8 mouse cellular contexts compared by ENCODE assay signal in the genomic region with DNA sequence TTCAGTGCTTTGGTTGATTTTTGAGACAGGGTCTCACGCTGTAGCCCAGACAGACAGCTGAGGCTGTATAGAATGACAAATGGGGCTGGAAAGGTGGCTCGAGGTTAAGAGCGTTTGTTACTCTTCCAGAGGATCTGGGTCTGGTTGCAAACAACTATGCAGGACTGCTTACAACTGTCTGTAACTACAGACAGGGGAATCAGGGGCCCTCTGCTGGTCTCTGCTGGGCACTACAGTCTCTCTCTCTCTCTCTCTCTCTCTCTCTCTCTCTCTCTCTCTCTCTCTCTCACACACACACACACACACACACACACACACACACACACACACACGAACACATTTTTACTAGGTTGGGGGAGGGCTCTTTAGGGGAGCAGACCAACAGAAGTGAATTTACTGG. TPM values are rescaled to one million over a fixed set of nuclear protein-coding genes. Genes with fewer than 3 reads are reported as not detected.
A peak's percentile ranks its signal among the peaks of the same experiment; 100 is the strongest.
DNase-seq lines count a peak whose midpoint lies in the region; ATAC-seq and TF ChIP-seq lines count a peak whose summit lies in the region.

No protein-coding gene starts in this region.

- DNase-seq in layer of hippocampus, postnatal 10 days (ENCODE audit: low spot score in 2 of 2) = peak; percentile 49 to 67
- DNase-seq in layer of hippocampus, adult 11-12 months (ENCODE audit: low spot score) = no peak
- peak; percentile 57 for DNase-seq in adrenal gland, postnatal 10 days
- peak; percentile 69 for DNase-seq in embryonic facial prominence, embryonic 14.5 days (ENCODE audit: low spot score)
- DNase-seq in liver, postnatal 0 days = peak; percentile 64
- DNase-seq in right cerebral cortex, postnatal 4 days = peak; percentile 61

- no peak overlapping the region for H3K9ac ChIP-seq in ES-Bruce4 (ENCODE audit: low read depth, poor library complexity, severe bottlenecking)
- no peak overlapping the region for H3K9ac ChIP-seq in embryonic facial prominence, embryonic 14.5 days (ENCODE audit: low read depth, low read length)
- H3K9ac ChIP-seq in liver, postnatal 0 days (replicated peaks) = no peak overlapping the region

- no peaks in the 10 kb centered on the region; the same call in 1 of the 2 replicates for H3K36me3 ChIP-seq in ES-Bruce4 (ENCODE audit: control insufficient read depth, insufficient read depth, low read length, poor library complexity, severe bottlenecking)
- H3K36me3 ChIP-seq in embryonic facial prominence, embryonic 14.5 days (ENCODE audit: control insufficient read depth, insufficient read depth, low read length) = peaks cover 19% of the 10 kb centered on the region
- peaks cover 7% of the 10 kb centered on the region; the same call in 1 of the 2 replicates for H3K36me3 ChIP-seq in liver, postnatal 0 days (replicated peaks; ENCODE audit: insufficient read depth, low read length)

- no peaks in the 10 kb centered on the region for H3K9me3 ChIP-seq in ES-Bruce4 (replicated peaks; ENCODE audit: control insufficient read depth, insufficient read depth, low read length, poor library complexity, severe bottlenecking)
- no peaks in the 10 kb centered on the region for H3K9me3 ChIP-seq in embryonic facial prominence, embryonic 14.5 days (ENCODE audit: control insufficient read depth, low read length)
- no peaks in the 10 kb centered on the region for H3K9me3 ChIP-seq in liver, postnatal 0 days (ENCODE audit: low read length)

- no peak for TF ChIP-seq POLR2A in ES-Bruce4 (IDR thresholded peaks at IDR 0.05; ENCODE audit: insufficient read depth, low read length)

- H3K27ac ChIP-seq in ES-Bruce4 (ENCODE audit: insufficient read depth, low read length) = no peak overlapping the region
- no peak overlapping the region for H3K27ac ChIP-seq in embryonic facial prominence, embryonic 14.5 days (replicated peaks; ENCODE audit: low read depth, low read length)
- no peak overlapping the region for H3K27ac ChIP-seq in liver, postnatal 0 days (ENCODE audit: low read depth)

- 5% methylated on average over 4 of the region's 4 CpGs for WGBS in embryonic facial prominence, embryonic 14.5 days
- 3% methylated on average over 4 of the region's 4 CpGs for WGBS in liver, postnatal 0 days (ENCODE audit: insufficient replicate concordance)

- peak; percentile 43 for TF ChIP-seq CTCF in ES-Bruce4 (IDR thresholded peaks at IDR 0.05; ENCODE audit: low read depth, low read length)
- TF ChIP-seq CTCF in liver, postnatal 0 days (IDR thresholded peaks at IDR 0.05; ENCODE audit: low read depth) = peak; percentile 75

- no peaks in the 10 kb centered on the region for H3K27me3 ChIP-seq in ES-Bruce4 (ENCODE audit: control insufficient read depth, insufficient read depth, low read length, poor library complexity, severe bottlenecking)
- no peaks in the 10 kb centered on the region for H3K27me3 ChIP-seq in embryonic facial prominence, embryonic 14.5 days (replicated peaks; ENCODE audit: control insufficient read depth, insufficient read depth, low read length)
- no peaks in the 10 kb centered on the region for H3K27me3 ChIP-seq in liver, postnatal 0 days (ENCODE audit: insufficient read depth, low read length)

- H3K4me3 ChIP-seq in ES-Bruce4 (ENCODE audit: low read depth, low read length) = no peak overlapping the region
- no peak overlapping the region for H3K4me3 ChIP-seq in embryonic facial prominence, embryonic 14.5 days (ENCODE audit: low read depth, low read length)
- no peak overlapping the region for H3K4me3 ChIP-seq in liver, postnatal 0 days (ENCODE audit: low read depth, low read length)

- no peak for ATAC-seq in embryonic facial prominence, embryonic 14.5 days (ENCODE audit: low read depth)
- ATAC-seq in liver, postnatal 0 days = no peak
- no peak for ATAC-seq in activated CD4-positive, CD25-positive, alpha-beta regulatory T cell, adult 4 months

- TF ChIP-seq EP300 in ES-Bruce4 (IDR thresholded peaks at IDR 0.05; ENCODE audit: insufficient read depth, low read depth, low read length) = no peak
- no peak for TF ChIP-seq EP300 in liver, postnatal 0 days (IDR thresholded peaks at IDR 0.05; ENCODE audit: low read depth)

- H3K4me1 ChIP-seq in ES-Bruce4 (ENCODE audit: control insufficient read depth, insufficient read depth, low read length) = no peaks in the 10 kb centered on the region
- peaks cover 8% of the 10 kb centered on the region; the same call in 1 of the 2 replicates for H3K4me1 ChIP-seq in embryonic facial prominence, embryonic 14.5 days (ENCODE audit: control insufficient read depth, insufficient read depth, low read length)
- H3K4me1 ChIP-seq in liver, postnatal 0 days (ENCODE audit: insufficient read depth) = peaks cover 17% of the 10 kb centered on the region

- no peak overlapping the region for H3K4me2 ChIP-seq in embryonic facial prominence, embryonic 14.5 days (ENCODE audit: low read depth, low read length)
- H3K4me2 ChIP-seq in liver, postnatal 0 days (ENCODE audit: low read depth, low read length) = no peak overlapping the region

RNA-seq across cellular contexts. Expression of a gene that starts 1.4 kb away (rescaled TPM):
- total RNA-seq in layer of hippocampus, postnatal 10 days (2021) = 1 to 10 TPM; 2.9 to 3.1 TPM
- 2.5 and 2.9 TPM in 2 replicates for polyA plus RNA-seq in ES-Bruce4 (2011; ENCODE audit: insufficient read depth, insufficient read length, low read depth, missing spikeins)
- 10 to 100 TPM; 10.1 to 11.1 TPM for total RNA-seq in adrenal gland, postnatal 10 days (2021)
- 8.0 and 9.5 TPM in 2 replicates for polyA plus RNA-seq in embryonic facial prominence, embryonic 14.5 days (2014; fragmentation: Nextera tagmentation; extraction: Ambion mirVana)
- polyA plus RNA-seq in liver, postnatal 0 days (2015; fragmentation: Nextera tagmentation; extraction: Ambion mirVana) = 4.1 TPM in 2 replicates
- 1 to 10 TPM; 6.2 to 6.6 TPM for polyA plus RNA-seq in activated CD4-positive, CD25-positive, alpha-beta regulatory T cell, adult 4 months (2017; shearing (Covaris generic))

RNA-seq across cellular contexts. Expression of a gene that starts 30.1 kb away (rescaled TPM):
- 10 to 100 TPM; 35.8 to 41.2 TPM for total RNA-seq in layer of hippocampus, postnatal 10 days (2021)
- 59.0 and 80.5 TPM in 2 replicates for polyA plus RNA-seq in ES-Bruce4 (2011; ENCODE audit: insufficient read depth, insufficient read length, low read depth, missing spikeins)
- 10 to 100 TPM; 41.7 to 48.5 TPM for total RNA-seq in adrenal gland, postnatal 10 days (2021)
- polyA plus RNA-seq in embryonic facial prominence, embryonic 14.5 days (2014; fragmentation: Nextera tagmentation; extraction: Ambion mirVana) = 38.6 and 39.6 TPM in 2 replicates
- polyA plus RNA-seq in liver, postnatal 0 days (2015; fragmentation: Nextera tagmentation; extraction: Ambion mirVana) = 7.1 and 8.2 TPM in 2 replicates
- 10 to 100 TPM; 24.3 to 24.7 TPM for polyA plus RNA-seq in activated CD4-positive, CD25-positive, alpha-beta regulatory T cell, adult 4 months (2017; shearing (Covaris generic))
